Mouse (Mus musculus) olfactory bulb, adult 2 months (tissue): ENCODE data around the gene Tspan10.

Experiments used
- CTCF ChIP-seq: fragments of 200-500 bp; IDR thresholded peaks from 2 replicates; pipeline ENCODE4 v1.5.1; 2012; ENCODE audit warnings: low read depth, mild to moderate bottlenecking, low read length, moderate library complexity; ENCODE audit not compliant: insufficient read depth
- POLR2A ChIP-seq: fragments of 200-500 bp; IDR thresholded peaks from 2 replicates; pipeline ENCODE4 v1.6.1; 2012; ENCODE audit warnings: mild to moderate bottlenecking, low read depth, low read length, moderate library complexity; ENCODE audit not compliant: insufficient read depth

GRCm38 (mm10) chr11:120467051-120467735 is 24.7 kb downstream of the Tspan10 start, which contains the start of gene Arl16:
- TF ChIP-seq CTCF (no peak), POLR2A (peak; percentile 94)
